Mouse (Mus musculus) kidney, embryonic 16.5 days (tissue): ENCODE measurements around the gene Platr17. TPM values are rescaled to one million over a fixed set of nuclear protein-coding genes. Genes with fewer than 3 reads are reported as not detected.
"Not testable (repeated sequence)": the region's sequence is repeated elsewhere in the genome, so short reads cannot be mapped to it uniquely, and the experiment has no call there.

ENCODE experiments used
- ATAC-seq: fragments of 200-750 bp; cut with Nextera tagmentation; 2 replicates; pipeline ENCODE4 v1.8.0; 2017; ENCODE audit warnings: moderate TSS enrichment; ENCODE audit not compliant: low FRiP score, low TSS enrichment
- H3K27ac ChIP-seq: fragments of 300-500 bp; sonication (generic); 2 replicates; pipeline ENCODE4 v1.5.1; 2014; ENCODE audit warnings: low read length
- H3K27me3 ChIP-seq: fragments of 300-500 bp; sonication (generic); 2 replicates; pipeline ENCODE4 v1.6.1; 2014; ENCODE audit warnings: low read length, control low read depth, mixed read lengths; ENCODE audit not compliant: insufficient read depth
- H3K36me3 ChIP-seq: fragments of 300-500 bp; sonication (generic); 2 replicates; pipeline ENCODE4 v1.6.1; 2014; ENCODE audit warnings: low read length, control low read depth, mixed read lengths; ENCODE audit not compliant: insufficient read depth
- H3K4me1 ChIP-seq: fragments of 300-500 bp; sonication (generic); 2 replicates; pipeline ENCODE4 v1.6.1; 2014; ENCODE audit warnings: low read length, control low read depth, mixed read lengths; ENCODE audit not compliant: insufficient read depth
- H3K4me2 ChIP-seq: fragments of 300-500 bp; sonication (generic); replicated peaks from 2 replicates; pipeline ENCODE4 v1.6.1; 2014; ENCODE audit warnings: low read depth, low read length
- H3K4me3 ChIP-seq: fragments of 300-500 bp; sonication (generic); 2 replicates; pipeline ENCODE4 v1.5.1; 2014; ENCODE audit warnings: mild to moderate bottlenecking, low read length
- H3K9ac ChIP-seq: fragments of 300-500 bp; sonication (generic); replicated peaks from 2 replicates; pipeline ENCODE4 v1.6.1; 2014; ENCODE audit warnings: low read length
- H3K9me3 ChIP-seq: fragments of 300-500 bp; sonication (generic); 2 replicates; pipeline ENCODE4 v1.6.1; 2016; ENCODE audit warnings: low read length, control low read depth
- WGBS: fragments of 180-500 bp; shearing (Covaris S2); extraction: QIAGEN DNeasy Blood & Tissue Kit; methylation state at CpG from one replicate; pipeline ENCODE4 v1.1.7; 2014; 5-methylcytosine and 5-hydroxymethylcytosine counted together
- polyA plus RNA-seq: library from polyadenylated mRNA; unstranded; fragments of >200 nt; fragmentation: Nextera tagmentation; extraction: Ambion mirVana; gene quantifications from 2 replicates; pipeline ENCODE4 v1.2.1, GENCODE M21; 2015

Gene Platr17
- polyA plus RNA-seq, 1 experiment from 2014 or later = 0.22 TPM

DNA sequence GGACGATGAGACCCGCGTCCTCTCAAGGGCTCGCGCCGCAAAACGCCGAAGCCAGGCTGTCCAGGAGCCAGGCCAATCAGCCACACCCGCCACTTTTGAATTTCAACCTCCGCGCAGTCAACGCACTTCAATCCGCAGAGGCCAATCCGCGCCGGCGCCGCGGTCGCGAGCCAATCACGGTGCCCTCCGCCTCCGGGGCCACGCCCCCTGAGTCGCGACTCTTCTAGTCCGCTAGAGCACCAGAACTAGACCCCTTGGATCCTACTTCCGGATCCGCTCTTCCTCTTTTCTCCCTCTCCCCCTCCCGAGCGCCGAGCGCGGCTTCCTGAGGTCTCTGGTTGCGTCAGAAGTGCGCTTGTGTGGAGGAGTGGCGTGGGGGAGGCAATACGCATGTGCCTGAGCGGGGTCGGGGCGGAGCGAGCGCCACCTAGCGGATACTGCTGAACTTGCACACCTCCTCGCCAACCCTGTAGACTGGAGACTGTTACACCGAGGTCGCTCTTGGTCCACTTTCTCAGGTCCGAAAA lies 14.3 kb upstream of the Platr17 start, which contains the start of gene Kifc1:
Gene Kifc1, minus strand, starts transcription at position 129 of the 527 bp plus-strand sequence.
- Histone ChIP-seq H3K9me3 (no peaks in the 10 kb centered on the region), H3K36me3 (peaks cover 8% of the 10 kb centered on the region; the same call in 1 of the 2 replicates), H3K4me2 (peak within 1 kb of the TSS; percentile 63), H3K4me3 (peak within 1 kb of the TSS; percentile 62), H3K4me1 (peaks cover 10% of the 10 kb centered on the region), H3K27me3 (no peaks in the 10 kb centered on the region), H3K9ac (peak within 1 kb of the TSS; percentile 73), H3K27ac (peak within 1 kb of the TSS; percentile 55; the same call in 1 of the 2 replicates)
- WGBS = under 1% methylated on average over 49 of the region's 49 CpGs
- ATAC-seq = peak; percentile 100

DNA sequence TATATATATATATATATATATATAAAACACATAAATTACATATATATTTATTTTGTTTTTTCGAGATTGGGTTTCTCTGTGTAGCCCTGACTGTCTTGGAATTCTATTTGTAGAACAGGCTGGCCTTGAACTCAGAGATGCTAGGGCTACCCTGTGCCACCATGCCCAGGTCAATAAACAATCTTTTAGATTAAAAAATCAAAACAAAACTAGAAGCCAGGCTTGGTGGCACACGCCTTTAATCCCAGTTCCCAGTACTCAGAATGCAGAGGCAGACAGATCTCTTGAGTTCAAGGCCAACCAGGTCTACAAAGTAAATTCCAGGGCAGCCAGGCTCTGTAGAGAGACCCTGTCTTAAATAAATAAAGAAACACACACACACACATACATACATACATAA lies 13.6 kb upstream of the Platr17 start:
- H3K4me1 ChIP-seq = peaks cover 10% of the 10 kb centered on the region
- no peak overlapping the region for H3K9ac ChIP-seq
- H3K4me2 ChIP-seq = no peak overlapping the region
- no peak overlapping the region for H3K4me3 ChIP-seq
- H3K27ac ChIP-seq = no peak overlapping the region
- no peak for ATAC-seq
- H3K9me3 ChIP-seq = no peaks in the 10 kb centered on the region
- 70% methylated on average over 2 of the region's 2 CpGs for WGBS
- no peaks in the 10 kb centered on the region for H3K27me3 ChIP-seq
- peaks cover under 1% of the 10 kb centered on the region; the same call in 1 of the 2 replicates for H3K36me3 ChIP-seq

DNA sequence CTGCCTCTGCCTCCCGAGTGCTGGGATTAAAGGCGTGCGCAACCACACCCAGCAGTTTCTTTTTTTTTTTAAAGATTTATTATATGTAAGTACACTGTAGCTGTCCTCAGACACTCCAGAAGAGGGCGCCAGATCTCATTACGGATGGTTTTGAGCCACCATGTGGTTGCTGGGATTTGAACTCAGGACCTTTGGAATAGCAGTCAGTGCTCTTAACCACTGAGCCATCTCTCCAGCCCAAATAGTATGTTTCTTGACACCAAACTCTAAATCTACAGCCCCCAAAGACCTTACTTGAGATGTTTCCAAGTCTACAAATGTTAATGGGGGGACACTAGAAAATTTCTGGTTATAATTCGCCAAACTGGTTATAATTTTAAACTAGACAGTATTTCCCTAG lies 13.0 kb upstream of the Platr17 start:
- not testable (repeated sequence) for H3K4me3 ChIP-seq, ATAC-seq, H3K27me3 ChIP-seq, H3K9ac ChIP-seq, H3K4me2 ChIP-seq, H3K36me3 ChIP-seq, H3K9me3 ChIP-seq, H3K27ac ChIP-seq
- peaks cover 10% of the 10 kb centered on the region for H3K4me1 ChIP-seq
- WGBS = 65% methylated on average over 6 of the region's 6 CpGs

DNA sequence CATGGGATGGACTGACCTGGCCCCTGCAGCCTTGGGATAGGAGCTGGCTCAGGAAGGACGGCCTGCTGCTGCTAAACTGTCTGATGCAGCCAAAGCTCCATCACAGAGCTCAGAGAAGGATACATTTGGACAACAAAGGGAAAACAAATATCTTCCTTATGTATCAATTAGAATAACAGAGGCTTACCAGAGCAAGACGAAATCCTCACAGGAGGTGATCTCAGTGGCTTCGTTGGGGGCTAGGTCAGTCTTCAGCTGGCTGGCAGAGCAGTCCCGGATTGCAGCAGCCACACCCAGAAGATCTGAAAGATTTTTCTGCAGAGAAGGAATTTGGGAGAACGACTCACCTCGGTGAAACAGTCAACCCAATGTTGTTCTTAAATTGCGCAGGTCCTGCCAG lies 12.5 kb upstream of the Platr17 start:
- Histone ChIP-seq H3K9me3 (no peaks in the 10 kb centered on the region), H3K9ac (no peak overlapping the region), H3K27me3 (no peaks in the 10 kb centered on the region), H3K36me3 (no peaks in the 10 kb centered on the region), H3K4me3 (no peak overlapping the region), H3K4me2 (no peak overlapping the region), H3K27ac (no peak overlapping the region), H3K4me1 (peaks cover 10% of the 10 kb centered on the region)
- ATAC-seq = no peak
- 26% methylated on average over 7 of the region's 7 CpGs for WGBS

DNA sequence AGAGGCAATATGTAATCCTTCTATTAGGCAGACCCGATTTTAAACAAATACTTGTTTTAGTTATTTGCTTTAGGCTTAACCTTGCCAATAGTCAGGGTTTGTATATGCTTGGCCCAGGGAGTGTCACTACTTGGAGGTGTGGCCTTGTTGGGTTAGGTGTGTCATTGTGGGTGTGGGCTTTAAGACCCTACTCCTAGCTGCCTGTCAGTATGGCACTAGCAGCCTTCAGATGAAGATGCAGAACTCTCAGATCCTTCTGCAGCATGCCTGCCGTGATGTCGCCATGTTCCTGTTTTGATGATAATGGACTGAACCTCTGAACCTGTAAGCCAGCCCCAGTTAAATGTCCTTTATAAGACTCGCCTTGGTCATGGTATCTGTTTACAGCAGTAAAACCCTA lies 11.9 kb upstream of the Platr17 start:
- H3K4me3 ChIP-seq, H3K9ac ChIP-seq, ATAC-seq, H3K4me1 ChIP-seq, H3K36me3 ChIP-seq, H3K4me2 ChIP-seq, H3K9me3 ChIP-seq, H3K27me3 ChIP-seq, H3K27ac ChIP-seq: not testable (repeated sequence)
- WGBS = 76% methylated on average over 4 of the region's 4 CpGs

DNA sequence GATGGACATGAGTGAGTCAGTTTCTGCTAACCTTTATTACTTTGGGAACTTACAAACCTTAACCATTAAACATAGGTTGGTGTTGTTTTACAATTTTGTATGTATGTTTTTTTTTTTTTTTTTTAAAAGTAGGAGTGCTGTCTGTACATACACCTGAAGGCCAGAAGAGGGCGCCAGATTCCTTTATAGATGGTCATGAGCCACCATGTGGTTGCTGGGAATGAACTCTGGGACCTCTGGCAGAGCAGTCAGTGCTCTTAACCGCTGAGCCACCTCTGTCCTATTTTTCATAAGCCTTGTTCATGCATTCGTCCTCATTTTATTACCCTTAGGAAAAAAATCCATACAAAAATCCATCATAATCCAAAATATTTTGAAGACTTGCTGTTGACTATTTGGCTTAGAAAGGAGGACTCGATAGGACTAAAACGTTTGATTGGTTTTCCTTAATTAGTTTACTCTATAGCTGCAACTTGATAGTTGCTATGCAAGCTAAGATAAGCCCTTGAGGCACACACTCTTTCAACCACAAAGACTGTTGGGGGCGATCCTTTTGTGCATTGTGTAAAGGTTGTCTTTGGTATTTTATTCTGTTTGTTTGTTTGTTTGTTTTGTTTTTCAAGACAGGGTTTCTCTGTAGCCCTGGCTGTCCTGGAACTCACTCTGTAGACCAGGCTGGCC lies 7.7 kb upstream of the Platr17 start:
- H3K27ac ChIP-seq = no peak overlapping the region
- H3K9me3 ChIP-seq = no peaks in the 10 kb centered on the region
- no peak overlapping the region for H3K4me3 ChIP-seq
- H3K27me3 ChIP-seq = no peaks in the 10 kb centered on the region
- no peak overlapping the region for H3K9ac ChIP-seq
- no peak for ATAC-seq
- no peaks in the 10 kb centered on the region for H3K36me3 ChIP-seq
- no peaks in the 10 kb centered on the region for H3K4me1 ChIP-seq
- H3K4me2 ChIP-seq = no peak overlapping the region
- 47% methylated on average over 6 of the region's 6 CpGs for WGBS

DNA sequence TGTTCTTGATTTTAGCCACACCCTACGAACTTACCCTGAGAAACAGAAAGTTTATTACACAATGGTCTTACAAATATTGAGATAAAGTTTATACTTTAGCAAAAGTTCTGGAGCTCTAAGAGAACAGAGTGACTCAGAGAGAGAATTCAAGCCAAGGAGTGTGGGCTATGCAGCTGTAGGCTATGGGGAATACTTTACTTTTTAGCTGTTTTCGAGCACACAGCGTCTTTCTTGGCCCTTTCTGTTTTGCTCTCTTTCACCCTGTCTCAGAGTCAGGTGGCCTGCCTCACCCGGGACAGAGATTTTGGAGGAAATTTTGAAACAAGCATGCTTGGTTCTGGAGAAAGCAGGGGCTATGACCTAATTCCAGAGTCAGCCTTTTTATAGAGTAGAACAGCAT lies 6.7 kb upstream of the Platr17 start:
- H3K9ac ChIP-seq, H3K4me1 ChIP-seq, H3K9me3 ChIP-seq, ATAC-seq, H3K4me3 ChIP-seq, H3K27me3 ChIP-seq, H3K4me2 ChIP-seq, H3K27ac ChIP-seq, H3K36me3 ChIP-seq: not testable (repeated sequence)
- 83% methylated on average over 4 of the region's 4 CpGs for WGBS

DNA sequence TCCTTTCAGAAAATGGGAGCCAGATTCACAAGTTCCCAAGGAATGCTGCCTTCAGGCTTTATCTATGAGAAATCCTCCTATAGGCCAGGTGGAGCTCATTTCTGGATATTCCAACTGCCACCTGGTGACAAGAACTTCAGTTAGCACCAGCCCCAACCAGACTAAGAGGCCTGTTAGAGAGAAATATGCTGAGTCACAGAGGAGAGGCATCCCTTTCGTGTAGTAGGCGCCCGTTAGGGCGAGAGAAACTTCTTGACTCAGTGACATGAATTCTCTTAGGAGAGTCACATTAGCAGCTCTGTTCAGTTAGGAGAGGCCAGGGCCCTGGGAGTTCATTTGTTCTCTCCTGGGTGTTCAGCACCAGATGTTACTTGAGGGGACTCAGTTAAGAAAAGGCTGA lies 5.3 kb upstream of the Platr17 start:
- ATAC-seq = no peak
- Histone ChIP-seq H3K27ac (no peak overlapping the region), H3K4me1 (no peaks in the 10 kb centered on the region), H3K27me3 (no peaks in the 10 kb centered on the region), H3K4me3 (no peak overlapping the region), H3K4me2 (no peak overlapping the region), H3K9ac (no peak overlapping the region), H3K36me3 (no peaks in the 10 kb centered on the region), H3K9me3 (no peaks in the 10 kb centered on the region)
- WGBS = 78% methylated on average over 4 of the region's 4 CpGs

DNA sequence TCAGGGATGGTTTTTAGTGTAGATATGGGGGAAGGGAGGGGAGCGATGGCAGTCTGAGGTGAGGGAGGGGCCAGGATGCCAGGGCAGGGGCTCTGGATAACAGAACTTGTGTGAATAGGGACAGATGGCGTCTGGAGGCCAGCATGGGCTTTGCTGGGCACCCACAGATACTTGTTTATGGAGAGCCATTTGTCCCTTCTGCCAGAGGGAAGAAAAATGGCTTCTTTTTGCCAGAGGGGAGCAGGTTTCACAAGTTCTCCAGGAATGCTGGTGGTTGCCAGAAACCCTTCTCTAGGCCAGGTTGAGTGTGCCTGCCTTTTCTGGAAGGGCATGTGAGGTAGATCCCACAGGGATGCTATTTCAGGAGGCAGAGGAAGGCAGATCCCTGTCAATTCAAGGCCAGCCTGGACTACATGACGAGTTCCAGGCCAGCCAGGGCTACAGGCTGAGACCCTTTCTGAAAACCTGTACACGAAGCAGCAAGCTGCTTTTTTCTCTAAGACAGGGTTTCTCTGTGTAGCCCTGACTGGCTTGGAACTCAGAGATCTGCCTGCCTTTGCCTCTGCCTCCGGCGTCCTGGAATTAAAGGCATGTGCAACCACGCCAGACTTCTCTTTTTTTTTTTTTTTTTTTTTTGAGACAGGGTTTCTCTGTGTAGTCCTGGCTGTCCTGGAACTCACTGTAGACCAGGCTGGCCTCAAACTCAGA lies 4.5 kb upstream of the Platr17 start:
- WGBS = 55% methylated on average over 7 of the region's 7 CpGs
- no peak for ATAC-seq
- H3K4me2 ChIP-seq = no peak overlapping the region

DNA sequence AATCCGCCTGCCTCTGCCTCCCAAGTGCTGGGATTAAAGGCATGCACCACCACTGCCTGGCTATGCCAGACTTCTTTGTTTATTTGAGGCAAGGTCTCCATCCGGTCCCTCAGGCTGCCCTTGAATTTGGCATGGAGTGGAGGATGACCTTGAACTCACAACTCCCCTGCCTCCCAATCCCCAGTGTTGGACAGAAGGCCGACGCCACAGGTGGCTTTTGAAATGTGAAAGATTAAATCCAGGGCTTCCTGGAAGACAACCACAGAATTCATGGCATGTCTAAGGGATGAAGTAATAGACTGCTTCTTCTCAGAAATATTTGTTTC lies 4.0 kb upstream of the Platr17 start:
- H3K4me3 ChIP-seq = no peak overlapping the region
- WGBS = 84% methylated on average over 4 of the region's 4 CpGs
- ATAC-seq = no peak
- no peaks in the 10 kb centered on the region for H3K4me1 ChIP-seq
- H3K27me3 ChIP-seq = no peaks in the 10 kb centered on the region
- no peak overlapping the region for H3K9ac ChIP-seq
- H3K9me3 ChIP-seq = no peaks in the 10 kb centered on the region
- no peak overlapping the region for H3K27ac ChIP-seq
- no peaks in the 10 kb centered on the region for H3K36me3 ChIP-seq
- H3K4me2 ChIP-seq = no peak overlapping the region

More for the DNA sequence above, 4.5 kb upstream of the Platr17 start:
- Histone ChIP-seq H3K9me3 (no peaks in the 10 kb centered on the region), H3K27ac (no peak overlapping the region), H3K27me3 (no peaks in the 10 kb centered on the region), H3K4me3 (no peak overlapping the region), H3K9ac (no peak overlapping the region), H3K36me3 (no peaks in the 10 kb centered on the region), H3K4me1 (no peaks in the 10 kb centered on the region)
